Mouse (Mus musculus) urinary bladder, postnatal 36 days (tissue): ENCODE measurements around the gene Ptges.
A peak's percentile ranks its signal among the peaks of the same experiment; 100 is the strongest.

Experiments
- DNase-seq, 2 experiments: peaks; one replicate each; pipeline ENCODE4 v3.0.0; 2022; ENCODE audit warnings: low spot score in 2 of 2, mixed read lengths in 1 of 2

Gene Ptges

GRCm38 (mm10) chr2:30901646-30902160 lies 28.0 kb downstream of the Ptges start:
- no peak for DNase-seq

- no peak for DNase-seq
These were observed 30.1 kb downstream of the Ptges start for GRCm38 (mm10) chr2:30899397-30900069.

GRCm38 (mm10) chr2:30897291-30897690 lies 32.4 kb downstream of the Ptges start:
- no peak for DNase-seq

- no peak for DNase-seq
These were observed 35.7 kb downstream of the Ptges start for GRCm38 (mm10) chr2:30893946-30894345.

- peak; percentile 31 to 51 for DNase-seq
These were observed 36.3 kb downstream of the Ptges start for GRCm38 (mm10) chr2:30893399-30893798.

GRCm38 (mm10) chr2:30891002-30891401 lies 38.7 kb downstream of the Ptges start:
- DNase-seq = no peak

GRCm38 (mm10) chr2:30885453-30886163 lies 44.1 kb downstream of the Ptges start:
- no peak for DNase-seq

GRCm38 (mm10) chr2:30884852-30885373 lies 44.8 kb downstream of the Ptges start:
- DNase-seq = no peak

GRCm38 (mm10) chr2:30881215-30881614 lies 48.4 kb downstream of the Ptges start:
- DNase-seq = no peak

- no peak for DNase-seq
These were observed 50.2 kb downstream of the Ptges start for GRCm38 (mm10) chr2:30879481-30879880.

GRCm38 (mm10) chr2:30875621-30876432 lies 53.8 kb downstream of the Ptges start:
- DNase-seq = peak in 1 of 2 experiments; percentile 40

- no peak for DNase-seq
These were observed 54.6 kb downstream of the Ptges start for GRCm38 (mm10) chr2:30875096-30875495.

GRCm38 (mm10) chr2:30874445-30874844 lies 55.2 kb downstream of the Ptges start:
- no peak for DNase-seq

GRCm38 (mm10) chr2:30872669-30873068 lies 57.0 kb downstream of the Ptges start:
- DNase-seq = no peak

- peak in 1 of 2 experiments; percentile 29 for DNase-seq
These were observed 58.8 kb downstream of the Ptges start for GRCm38 (mm10) chr2:30870863-30871262.

- DNase-seq = no peak
These were observed 64.2 kb downstream of the Ptges start for GRCm38 (mm10) chr2:30865426-30865825.

GRCm38 (mm10) chr2:30864968-30865381 lies 64.7 kb downstream of the Ptges start:
- peak; percentile 34 to 41 for DNase-seq

- no peak for DNase-seq
These were observed 66.1 kb downstream of the Ptges start for GRCm38 (mm10) chr2:30863574-30863973.

- DNase-seq = no peak
These were observed 67.6 kb downstream of the Ptges start for GRCm38 (mm10) chr2:30862081-30862480.

GRCm38 (mm10) chr2:30859782-30860181 lies 69.9 kb downstream of the Ptges start:
- no peak for DNase-seq

- no peak for DNase-seq
These were observed 72.6 kb downstream of the Ptges start for GRCm38 (mm10) chr2:30857076-30857475.

GRCm38 (mm10) chr2:30852771-30853313 lies 76.8 kb downstream of the Ptges start:
- DNase-seq = no peak
